Mouse (Mus musculus): ENCODE measurements around the gene Vmn2r61.

The Vmn2r61 gene

DNA sequence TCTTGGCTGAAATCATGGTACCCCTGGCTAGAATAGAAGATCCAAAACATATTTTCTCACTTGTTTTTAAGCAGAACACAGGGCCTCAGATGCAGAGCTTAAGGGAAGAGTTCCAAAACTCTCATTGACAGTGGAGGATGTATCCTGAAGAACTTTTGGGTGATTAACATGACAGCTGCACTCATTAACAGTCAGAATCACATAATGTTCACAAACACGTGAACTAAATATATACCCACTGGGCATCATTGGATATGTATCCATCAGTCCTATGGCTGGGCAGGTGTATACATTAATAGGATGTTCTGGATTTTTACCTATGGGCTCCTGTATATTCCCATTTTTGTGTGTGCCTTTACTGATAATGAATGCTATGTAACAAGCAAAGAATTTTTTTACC is at the start of gene Vmn2r61:
Gene Vmn2r61 (plus strand): TSS at position 301 of the 400 bp plus-strand sequence.
- no peak for DNase-seq (ENCODE audit: low read depth, low spot score)

Data from A20 (cell line).